Mouse (Mus musculus): ENCODE data around the gene Brd3os.

Gene Brd3os

DNA sequence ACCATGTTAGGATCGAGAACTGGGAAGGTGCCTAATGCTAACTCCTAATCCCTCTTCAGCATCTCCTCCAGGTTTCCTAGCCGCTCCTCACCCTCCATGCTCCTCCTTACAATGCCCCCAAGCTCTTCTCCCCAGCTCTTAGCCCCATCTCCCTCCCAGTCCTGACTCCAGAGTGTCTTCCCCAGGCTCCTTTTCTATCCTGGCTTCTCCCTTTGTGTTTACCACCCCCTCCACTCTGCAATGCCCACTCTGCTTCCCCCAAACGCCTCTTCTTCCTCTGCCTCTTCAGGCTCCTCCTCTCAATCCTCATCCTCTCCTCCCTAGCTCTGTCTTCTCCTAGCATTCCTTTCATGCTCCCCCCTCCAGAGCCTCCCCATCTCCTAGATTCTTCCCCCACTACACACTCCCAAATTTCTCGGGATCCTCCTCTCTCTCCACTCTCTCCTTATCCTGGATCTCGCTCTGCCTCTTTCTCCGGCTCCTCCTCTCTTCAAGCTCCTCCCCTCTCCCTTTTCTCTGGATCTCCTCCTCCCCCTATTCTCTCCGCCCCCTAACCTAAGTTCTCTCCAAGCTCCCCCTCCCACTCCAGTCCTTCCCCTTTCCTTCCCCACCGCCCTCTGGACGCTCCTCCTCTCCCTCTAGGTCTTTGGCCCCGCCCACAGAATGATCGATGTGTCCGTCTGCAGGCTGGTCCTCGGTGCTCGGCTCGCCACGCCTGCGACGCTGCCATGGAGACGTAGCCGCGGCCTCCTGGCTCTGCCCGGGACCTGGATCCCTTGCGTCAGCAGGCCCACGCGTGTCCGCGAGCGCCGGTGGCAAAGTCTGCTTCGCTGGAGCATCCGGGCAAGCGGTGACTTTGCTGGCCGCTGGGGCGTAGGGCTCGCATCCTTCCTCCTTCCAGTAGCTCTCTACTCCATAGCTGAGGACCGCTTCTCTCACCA, at the start of gene Brd3os:
TSS of gene Brd3os (plus strand) at position 558 of the 941 bp plus-strand sequence.
- DNase-seq, result peak; percentile 96

GRCm38 (mm10) chr2:27394158-27394832, 47.8 kb upstream of the Brd3os start:
- DNase-seq, result no peak

DNA sequence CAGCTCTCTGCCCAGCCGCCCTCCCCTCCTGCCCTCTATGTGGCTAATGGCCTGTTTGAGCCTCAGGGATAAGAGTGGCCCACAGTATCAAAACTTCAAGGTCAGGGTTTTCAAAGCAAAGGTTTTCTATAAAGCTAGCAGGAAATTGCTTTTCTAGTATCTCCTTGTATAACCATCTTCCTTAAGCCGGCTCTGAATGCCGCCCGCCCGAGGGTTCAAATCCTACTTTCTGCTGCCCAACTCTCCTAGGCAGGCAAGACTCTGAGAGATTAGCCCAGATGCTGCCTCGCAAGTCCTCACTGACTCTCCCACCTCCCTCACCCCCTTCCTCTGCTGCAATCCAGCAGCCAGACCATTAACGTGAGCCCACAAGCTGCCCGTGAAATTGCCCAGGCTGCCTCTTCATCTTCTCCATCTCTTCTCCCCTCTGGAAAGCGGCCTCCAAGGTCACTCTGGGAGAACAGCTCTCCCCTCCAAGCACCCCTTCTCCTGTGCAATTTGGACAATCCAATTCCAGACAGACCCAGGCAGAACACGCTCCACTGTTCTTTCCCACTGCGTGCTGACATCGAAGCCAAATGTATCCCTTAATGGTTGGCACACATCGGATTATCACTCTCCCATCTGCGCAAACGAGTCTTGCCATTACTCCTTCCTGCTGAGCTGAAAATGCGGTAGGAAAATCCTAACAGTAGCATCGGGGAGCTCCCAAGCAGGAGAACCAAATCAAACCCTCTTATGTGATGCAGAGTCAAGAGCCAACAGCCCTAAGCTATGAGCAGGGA, 45.3 kb upstream of the Brd3os start:
- DNase-seq, result no peak

- DNase-seq, result no peak
Measured at GRCm38 (mm10) chr2:27400083-27400482, 42.0 kb upstream of the Brd3os start.

GRCm38 (mm10) chr2:27401544-27401943, 40.6 kb upstream of the Brd3os start:
- DNase-seq, result no peak

- DNase-seq, result no peak
Measured at GRCm38 (mm10) chr2:27404375-27405093, 37.6 kb upstream of the Brd3os start.

- DNase-seq, result no peak
Measured at GRCm38 (mm10) chr2:27405094-27405884, 36.8 kb upstream of the Brd3os start.

DNA sequence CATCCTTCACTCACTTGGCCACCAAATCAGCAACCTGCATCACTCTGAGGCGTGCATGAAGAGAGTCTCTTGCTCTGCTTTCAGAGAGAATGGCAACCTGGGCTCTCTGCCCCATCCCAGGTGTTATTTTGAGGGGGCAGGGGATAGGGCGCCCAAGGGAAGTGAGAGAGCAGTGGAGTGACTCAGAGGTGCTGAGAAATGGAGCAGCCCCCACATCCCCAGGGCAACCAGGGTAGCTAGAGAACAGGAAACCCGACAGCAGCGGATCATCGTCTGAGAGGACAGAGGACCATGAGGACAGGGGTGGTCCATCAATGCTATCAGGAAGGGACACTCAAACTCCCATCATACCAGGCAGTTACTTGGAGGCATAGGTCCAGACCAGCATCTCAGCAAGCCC, 35.2 kb upstream of the Brd3os start:
- no peak for DNase-seq

- no peak for DNase-seq
Measured at GRCm38 (mm10) chr2:27408194-27408593, 33.9 kb upstream of the Brd3os start.

DNA sequence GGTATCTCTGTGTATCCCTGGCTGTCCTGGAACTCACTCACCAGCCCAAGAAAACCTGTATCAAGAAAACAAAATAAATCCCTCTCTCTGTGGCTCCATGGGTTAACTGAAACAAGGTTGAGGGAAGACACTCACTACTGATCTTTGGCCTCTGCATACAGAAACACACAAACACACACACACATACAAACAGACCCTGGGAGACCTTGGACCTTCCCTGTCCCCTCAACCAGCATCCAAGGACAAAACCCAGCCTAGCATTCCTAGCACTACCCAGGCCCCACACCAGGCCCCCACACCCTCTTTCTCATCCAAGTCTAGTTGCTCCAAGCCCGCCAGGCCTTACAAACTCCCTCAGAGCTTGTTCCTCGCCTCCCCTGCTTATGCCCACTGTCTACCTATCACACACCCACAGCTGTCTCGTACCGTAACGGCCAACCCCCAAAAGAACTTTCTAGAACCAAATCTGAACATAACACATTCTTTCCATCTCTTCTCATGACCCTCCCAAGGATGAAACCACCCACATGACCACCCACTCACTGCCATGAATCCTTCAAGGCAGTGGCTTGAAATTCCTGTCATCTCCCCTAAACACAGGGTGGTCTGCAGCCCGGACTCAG, 31.5 kb upstream of the Brd3os start:
- DNase-seq, result no peak

GRCm38 (mm10) chr2:27411688-27412174, 30.4 kb upstream of the Brd3os start:
- DNase-seq, result no peak

- no peak for DNase-seq
Measured at GRCm38 (mm10) chr2:27412245-27412800, 29.8 kb upstream of the Brd3os start.

- DNase-seq, result no peak
Measured at GRCm38 (mm10) chr2:27413582-27413935, 28.6 kb upstream of the Brd3os start.

DNA sequence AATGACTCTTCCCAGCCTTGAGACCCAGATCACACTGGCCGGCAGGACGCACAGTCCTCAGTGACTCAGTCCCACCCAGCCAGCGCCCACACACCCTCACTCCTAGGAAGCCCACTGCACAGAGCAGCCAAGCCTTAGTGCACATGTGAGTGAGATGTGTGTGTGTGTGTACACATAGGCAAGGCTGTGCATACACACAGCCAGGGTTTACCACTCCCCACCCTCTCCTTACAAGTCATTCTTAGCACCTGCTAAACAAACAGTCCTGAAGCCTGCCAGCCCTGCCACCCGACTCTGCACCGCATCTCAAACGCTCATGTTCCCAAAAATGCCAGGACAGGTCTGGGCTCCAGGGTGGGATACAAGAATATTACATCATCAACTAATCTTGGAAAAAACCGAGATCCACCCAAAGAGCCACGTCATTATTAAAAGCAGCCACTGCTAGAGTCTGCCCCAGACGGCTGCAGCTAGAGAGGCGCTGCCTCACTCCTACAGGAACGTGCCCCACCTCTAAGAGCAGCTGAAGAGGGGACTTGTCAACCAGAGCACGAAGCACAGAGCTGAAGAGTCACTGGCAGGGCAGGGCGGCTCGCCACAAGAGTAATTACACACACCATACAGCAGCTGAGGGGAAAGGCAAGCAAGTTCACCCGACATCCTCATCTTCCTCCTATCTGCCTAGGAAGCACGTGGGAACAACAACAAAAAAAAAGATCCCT, 28.0 kb upstream of the Brd3os start:
- DNase-seq, result no peak

- no peak for DNase-seq
Measured at GRCm38 (mm10) chr2:27415060-27415783, 26.9 kb upstream of the Brd3os start.

DNA sequence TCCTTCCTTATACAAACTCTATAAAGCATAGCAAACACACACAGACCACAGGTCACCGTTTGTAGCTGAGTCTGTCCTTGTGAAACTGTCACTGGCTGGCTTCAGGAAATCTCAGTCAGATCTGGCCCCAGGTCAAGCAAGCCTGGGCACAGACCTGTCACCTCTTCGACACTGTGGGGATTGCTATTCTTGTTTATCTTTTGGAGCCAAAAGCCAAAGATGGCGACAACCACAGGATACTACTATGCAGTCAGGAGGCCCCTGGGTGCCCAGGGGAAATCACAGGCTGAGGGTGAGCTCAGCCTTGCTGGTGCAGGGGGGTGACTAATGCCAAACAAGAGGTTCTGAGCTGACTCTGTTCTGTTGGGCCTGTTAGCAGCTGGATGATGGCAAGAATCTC, 25.7 kb upstream of the Brd3os start:
- no peak for DNase-seq

GRCm38 (mm10) chr2:27417648-27418153, 24.4 kb upstream of the Brd3os start:
- DNase-seq, result no peak

DNA sequence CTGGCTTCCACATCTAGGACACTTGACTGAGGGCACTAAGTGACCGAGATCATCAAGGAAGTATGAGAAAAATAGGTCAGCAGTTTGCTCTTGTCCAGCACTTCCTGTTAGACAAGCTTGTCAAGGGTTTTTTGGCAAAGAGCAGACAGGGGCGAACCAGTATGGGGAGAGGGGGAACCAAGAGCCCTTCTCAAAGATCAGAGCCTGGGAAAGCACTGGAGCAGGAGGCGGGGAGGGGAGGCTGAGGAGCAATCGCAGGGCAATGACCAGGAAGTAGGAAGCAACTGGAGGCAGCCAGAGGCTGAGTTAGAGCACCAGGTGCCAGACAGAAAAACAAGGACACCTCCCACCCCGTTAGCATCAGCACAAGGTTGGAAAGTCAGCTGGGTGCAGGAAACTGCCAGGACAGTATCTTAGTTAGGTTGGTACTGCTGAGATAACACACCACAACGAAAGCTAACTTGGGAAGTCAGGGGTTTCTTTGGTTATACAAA, 23.5 kb upstream of the Brd3os start:
- no peak for DNase-seq

All from cerebellum, adult 9-10 months (tissue).